Mouse (Mus musculus) regulatory T cell (primary cell): ENCODE results near the gene Clspn.

Experiments
- in situ Hi-C: fragments of 300-600 bp; cut with MboI, MseI; formaldehyde crosslinking; loops from one replicate; pipeline ENCODE4 v1.15.1; 2025; ENCODE audit warnings: high pct_unique_total_duplicates

Clspn gene

DNA sequence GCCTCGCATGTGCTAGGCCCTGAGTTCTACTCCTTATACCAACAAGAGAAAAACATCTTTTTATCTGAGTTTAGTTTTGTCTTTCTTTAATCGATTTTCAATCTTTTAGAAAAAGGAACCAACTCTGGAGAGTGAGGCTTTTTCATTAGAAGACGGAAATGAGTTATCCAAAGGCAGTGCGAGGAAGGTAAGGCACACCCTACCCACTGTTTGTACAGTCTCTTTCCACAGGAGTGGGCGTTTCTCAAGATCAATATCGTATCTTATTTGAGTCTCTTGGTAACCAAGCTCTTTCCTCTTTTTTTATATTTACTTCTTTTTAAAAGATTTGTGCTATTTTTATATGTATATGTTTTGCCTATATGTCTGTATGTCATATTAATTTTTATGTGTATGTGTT, 7.1 kb downstream of the Clspn start:
- in situ Hi-C loops: no loop called here

DNA sequence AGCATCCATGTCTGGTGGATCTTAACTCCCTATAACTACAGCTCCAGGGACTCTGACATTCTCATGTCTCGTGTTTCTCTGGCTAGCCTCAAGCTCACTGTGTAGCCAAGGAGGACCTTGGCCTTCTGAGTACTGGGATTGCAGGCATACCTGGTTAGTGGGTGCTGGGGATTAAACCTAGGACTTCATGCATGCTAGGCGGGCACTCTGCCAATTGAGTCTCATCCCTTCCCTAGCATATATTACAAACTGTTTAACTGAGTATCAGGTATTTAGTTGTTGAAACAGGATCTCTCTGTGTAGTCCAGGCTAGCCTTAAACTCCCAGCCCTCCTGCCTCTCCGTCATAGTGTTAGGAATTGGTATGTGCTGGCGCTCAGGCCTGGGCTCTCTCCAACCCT, 10.5 kb downstream of the Clspn start:
- in situ Hi-C loops: no loop called here

DNA sequence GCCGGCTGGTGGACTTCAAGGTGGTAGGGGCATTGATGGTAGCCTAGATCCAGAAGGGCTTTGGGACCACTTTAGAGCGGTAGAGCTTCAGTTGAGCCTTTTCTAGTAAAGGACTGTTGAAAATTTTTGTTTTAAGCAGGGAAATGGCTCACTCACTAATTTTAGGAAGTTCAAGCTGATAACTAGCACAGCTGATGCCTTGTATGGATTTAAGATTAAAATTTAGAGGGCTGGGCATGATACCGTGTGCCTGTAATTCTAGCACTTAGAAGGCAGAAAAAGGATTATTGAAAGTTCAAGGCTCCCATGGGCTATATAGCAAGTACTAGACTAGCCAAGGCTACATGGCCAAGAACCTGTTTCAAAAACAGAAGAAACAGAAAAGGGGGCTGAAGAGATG, 13.0 kb downstream of the Clspn start:
- in situ Hi-C loops: no loop called here

DNA sequence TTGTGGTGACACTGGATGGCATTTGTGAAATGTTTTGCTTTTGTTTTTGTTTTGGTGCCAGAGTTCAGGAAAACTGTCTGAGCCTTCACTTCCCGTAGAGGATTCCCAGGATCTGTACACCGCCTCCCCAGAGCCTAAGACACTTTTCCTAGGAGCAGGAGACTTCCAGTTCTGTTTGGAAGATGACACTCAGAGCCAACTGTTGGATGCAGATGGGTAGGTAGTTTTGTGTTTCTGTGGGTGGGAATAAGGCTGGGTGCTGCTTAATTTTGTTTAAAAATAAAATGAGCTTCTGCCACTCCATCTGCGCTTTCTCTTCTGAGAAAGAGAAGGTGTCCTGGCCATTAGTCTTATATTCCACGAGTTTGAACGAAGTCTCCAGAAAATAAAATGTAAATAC, 19.5 kb downstream of the Clspn start:
- in situ Hi-C loops: no loop called here

DNA sequence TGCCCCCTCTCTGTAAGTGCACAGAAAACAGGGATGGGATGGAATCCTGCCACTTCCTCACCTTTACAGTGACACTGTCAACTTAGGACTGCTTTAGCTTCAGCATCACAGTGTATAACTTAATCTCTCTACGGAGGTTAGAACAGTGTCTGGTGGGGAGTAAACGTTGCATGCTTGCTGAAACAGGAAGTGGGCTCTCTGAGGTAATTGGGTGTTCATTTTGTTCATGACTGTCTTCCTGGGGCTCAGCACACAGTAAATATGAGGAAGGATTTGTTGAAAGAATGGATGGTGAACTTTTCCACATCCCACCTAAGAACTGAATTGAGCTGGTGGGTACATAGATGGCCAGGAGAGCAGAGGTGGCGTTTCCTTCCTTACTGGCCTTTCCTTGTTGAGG, 21.2 kb downstream of the Clspn start:
- in situ Hi-C loops: no loop called here

DNA sequence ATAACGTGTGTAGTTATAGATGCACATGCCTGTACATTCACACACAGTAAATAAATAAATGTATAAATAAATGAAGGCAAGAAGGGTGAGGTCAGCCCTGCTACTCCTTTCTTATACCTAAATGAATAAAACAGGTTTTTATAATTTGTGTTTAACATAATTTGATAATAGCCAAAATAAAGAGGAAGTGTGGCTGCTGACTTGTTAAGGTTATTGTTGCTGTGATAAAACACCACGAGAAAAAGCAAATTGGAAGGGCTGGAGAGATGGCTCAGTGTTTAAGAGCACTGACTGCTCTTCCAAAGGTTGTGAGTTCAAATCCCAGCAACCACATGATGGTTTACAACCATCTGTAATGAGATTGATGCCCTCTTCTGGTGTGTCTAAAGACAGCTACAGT, 22.3 kb downstream of the Clspn start:
- in situ Hi-C loops: no loop called here

DNA sequence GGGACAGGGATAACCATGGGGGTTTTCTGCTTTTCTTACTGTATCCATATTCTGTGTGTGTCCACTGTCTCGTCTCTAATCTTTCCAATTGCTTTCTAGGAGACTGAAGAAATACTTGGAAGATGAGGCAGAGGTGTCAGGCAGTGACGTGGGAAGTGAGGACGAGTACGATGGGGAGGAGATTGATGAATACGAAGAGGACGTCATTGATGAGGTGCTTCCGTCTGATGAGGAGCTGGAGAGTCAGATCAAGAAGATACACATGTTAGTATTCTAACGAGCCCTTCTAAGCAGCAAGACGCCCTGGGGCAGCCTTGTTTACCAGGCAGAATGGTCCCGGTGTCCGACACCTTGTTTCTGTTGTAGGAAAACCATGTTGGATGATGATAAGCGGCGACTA, 29.0 kb downstream of the Clspn start:
- in situ Hi-C loops: no loop called here

DNA sequence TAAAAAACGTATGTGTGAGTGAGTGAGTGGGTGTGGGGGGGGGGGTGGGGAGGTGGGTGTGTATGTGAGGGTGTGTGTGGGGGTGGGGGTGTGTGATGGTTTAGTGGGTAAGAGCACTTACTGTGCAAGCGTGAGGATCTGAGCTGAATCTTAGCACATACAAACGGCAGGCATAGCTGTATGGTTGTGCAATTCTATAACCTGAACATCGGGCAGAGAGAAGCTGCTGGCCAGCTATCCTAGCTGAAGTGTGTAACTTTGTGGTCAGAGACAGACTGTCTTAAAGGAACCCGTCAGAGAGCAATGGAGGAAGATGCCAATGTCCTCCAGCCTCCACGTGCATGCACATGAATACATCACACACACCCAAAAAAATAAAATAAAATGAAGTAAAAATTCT, 35.3 kb downstream of the Clspn start:
- in situ Hi-C loops: no loop called here

DNA sequence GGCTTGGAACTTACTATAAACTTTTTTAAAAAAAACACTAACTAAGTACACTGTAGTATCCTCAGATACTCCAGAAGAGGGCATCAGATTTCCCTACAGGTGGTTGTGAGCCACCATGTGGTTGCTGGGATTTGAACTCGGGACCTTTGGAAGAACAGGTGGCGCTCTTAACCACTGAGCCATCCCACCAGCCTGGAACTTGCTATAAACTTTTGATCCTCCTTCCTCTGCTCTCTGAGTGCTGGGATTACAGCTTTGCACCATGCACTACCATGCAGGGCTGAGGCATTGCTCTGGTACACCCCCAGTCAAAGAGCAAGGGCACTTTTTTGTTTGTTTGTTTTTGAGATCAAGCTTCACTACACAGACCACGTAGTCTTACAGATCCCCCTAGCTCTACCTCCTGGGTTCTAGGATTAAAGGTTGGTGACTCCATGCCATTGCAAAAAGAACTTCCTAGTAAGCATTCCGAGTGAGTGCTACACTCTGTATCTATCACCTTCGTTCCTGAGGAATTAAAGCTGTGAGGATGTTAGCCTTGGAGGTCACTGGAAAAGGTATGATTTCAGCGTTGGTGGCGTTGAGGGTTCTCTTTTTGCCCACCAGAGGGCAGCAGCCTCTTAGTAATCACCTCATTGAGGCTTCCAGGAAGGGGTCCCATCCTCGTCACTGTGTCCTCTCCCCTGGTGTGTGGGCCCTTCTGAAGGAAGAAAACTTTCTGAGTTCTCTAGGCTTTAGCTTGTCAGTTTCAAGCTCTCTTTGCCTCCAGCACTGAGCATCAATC, 43.4 kb downstream of the Clspn start:
- in situ Hi-C loops: no loop called here

DNA sequence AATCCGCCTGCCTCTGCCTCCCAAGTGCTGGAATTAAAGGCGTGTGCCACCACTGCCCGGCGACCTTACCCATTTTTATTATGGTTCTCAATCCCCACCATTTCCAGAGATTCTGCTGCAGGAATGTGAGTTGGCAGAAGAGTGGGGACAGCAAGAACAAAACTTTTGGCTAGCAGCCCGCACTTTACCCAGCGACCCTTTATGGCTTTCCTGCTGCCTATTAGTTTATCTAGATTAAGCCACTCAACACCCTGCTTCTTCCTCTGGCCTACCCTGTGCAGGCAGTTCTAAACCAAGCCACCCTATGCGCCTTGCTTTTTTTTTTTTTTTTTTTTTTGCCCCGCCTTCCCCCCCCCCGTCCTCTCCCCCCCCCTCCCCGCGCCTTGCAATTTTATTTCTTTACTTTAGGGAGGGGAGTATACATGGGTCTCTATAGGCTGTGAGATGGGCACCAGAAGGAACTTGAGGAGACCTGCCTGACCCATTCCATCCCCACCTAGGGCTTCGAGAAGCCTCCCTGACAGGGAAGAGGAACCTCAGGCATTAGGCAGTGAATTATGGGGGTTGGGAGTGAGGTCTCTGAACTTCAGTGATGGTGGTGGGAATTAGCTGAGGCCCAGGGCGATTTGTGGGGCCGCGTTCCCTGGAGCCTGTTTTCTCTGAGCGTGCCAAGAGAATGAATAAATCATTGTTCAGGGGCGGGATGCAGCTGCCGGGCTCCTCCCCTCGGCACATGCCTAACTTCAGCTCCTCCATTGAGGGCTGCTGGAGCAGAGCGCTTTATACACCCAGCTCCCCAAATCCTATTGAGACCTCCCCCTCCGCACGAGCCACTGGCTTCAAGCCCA, 45.1 kb downstream of the Clspn start:
- in situ Hi-C loops: no loop called here

DNA sequence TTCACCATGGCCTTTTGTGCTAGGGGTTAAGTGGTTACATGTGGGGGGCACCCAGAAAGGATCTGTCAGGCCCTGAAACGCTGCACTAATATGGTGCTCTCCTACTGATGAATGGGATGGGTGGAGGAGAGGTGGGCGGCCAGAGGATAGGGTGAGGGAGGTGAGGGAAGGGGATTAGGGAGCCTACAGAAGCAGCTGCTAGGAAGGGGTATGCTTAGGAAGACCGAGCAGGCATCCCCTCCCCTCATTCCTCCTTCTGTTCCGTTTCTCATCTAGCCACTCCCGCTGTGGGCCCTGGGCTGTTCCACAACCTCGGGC, 45.7 kb downstream of the Clspn start:
- in situ Hi-C loops: no loop called here

DNA sequence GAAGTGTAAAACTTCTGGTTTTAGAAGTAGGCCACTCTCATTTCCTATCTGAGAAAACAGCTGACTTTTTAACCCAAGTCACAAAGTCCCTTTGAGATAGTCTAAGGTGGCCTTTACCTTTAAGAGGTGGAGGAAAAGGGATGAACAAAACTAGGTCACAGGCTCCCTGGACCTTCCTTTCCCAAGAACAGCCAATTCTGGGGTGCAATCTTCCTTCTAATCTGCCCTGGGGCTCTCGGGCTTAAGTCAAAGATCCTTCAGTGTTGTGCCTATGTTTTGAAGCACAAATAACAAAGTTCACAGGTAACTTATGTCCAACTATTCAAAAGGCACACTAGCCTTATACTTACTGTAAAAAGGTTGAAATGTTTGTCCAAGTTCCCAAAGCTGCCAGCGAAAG, 47.4 kb downstream of the Clspn start:
- in situ Hi-C loops: no loop called here

DNA sequence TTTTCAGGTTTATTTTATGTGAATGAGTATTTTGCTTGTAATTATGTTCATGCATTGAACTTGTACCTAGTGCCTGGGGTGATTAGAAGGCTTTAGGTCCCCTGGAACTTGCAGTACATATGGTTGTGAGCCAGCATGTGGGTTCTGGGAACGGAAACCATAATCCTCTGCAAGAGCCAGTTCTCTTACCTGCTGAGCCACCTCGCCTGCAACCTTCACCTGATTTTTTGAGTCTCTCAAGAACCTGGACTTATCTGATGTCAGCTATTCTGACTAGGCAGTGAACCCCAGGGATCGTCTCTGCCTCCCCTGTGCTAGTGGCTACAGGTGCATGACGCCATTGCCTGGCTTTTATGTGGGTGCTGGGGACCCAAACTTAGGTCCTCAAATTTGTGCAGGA, 49.0 kb downstream of the Clspn start:
- in situ Hi-C loops: no loop called here

DNA sequence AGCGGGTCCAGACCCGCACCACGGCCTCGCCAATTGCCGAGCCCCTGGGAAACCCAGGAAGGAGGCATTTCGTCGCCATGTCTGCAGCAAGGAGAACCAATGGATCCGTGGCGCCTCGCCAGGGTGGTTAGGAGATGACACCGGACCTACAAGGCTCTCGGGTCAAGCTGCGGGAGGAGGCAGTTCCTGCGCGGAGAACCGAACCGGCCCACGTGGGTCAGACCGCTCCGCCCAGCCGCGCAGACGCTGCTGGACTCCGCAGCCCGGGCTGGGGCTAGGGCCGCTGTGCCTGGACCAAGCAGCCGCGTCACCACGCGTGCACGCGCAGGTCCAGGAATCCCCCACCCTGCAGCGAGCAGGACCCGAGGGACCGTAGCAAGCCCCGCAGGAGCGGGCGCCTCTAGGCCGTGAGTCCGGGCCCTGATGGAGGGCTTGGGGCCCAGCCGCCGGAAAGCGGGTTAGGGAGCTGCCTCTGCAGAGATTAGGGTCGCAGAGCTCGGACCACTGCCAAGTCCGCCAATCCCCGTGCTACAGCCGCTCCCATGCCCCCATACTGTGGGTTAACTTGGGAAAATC, 53.0 kb downstream of the Clspn start, which contains the start of gene 5730409E04Rik:
Gene 5730409E04Rik, plus strand, starts transcription at position 213 of the 576 bp plus-strand sequence.
- in situ Hi-C loops: loop anchor here (5.0 kb wide), 1 partner anchor 138 kb away; no protein-coding TSS in a partner anchor

DNA sequence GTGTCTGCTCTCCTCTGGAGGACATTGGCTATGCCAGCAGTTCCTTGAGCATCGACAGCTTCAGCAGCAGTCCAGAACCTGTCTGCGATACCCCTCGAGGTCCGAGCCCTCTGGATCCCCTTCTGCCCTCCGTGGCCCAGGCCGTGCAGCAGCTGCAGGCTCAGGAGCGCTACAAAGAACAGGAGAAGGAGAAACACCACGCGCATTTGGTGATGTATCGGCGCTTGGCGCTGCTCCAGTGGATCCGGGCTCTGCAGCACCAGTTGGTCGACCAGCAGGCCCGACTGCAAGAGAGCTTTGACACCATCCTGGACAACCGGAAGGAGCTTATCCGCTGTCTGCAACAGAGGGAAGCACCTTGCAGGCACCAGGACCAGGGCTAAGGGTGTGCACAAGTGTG, 55.3 kb downstream of the Clspn start:
- in situ Hi-C loops: loop anchor here (5.0 kb wide), 1 partner anchor 135 kb away; no protein-coding TSS in a partner anchor

DNA sequence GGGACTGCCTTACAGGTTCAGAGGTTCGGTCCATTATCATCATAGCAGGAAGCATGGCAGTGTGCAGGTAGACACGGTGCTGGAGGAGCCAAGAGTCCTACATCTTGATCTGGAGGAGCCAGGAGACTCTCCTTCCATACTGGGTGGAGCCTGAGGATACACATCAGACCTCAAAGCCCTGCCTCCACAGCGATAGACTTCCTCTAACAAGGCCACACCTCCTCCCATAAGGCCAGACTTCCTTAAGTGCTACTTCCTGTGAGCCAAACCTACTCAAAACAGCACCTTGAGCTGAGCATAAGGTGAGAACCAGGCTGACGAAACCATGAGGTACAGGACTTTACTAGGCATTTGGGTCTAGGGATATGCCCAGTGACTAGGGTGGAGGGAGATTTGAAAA, 59.6 kb downstream of the Clspn start:
- in situ Hi-C loops: no loop called here

DNA sequence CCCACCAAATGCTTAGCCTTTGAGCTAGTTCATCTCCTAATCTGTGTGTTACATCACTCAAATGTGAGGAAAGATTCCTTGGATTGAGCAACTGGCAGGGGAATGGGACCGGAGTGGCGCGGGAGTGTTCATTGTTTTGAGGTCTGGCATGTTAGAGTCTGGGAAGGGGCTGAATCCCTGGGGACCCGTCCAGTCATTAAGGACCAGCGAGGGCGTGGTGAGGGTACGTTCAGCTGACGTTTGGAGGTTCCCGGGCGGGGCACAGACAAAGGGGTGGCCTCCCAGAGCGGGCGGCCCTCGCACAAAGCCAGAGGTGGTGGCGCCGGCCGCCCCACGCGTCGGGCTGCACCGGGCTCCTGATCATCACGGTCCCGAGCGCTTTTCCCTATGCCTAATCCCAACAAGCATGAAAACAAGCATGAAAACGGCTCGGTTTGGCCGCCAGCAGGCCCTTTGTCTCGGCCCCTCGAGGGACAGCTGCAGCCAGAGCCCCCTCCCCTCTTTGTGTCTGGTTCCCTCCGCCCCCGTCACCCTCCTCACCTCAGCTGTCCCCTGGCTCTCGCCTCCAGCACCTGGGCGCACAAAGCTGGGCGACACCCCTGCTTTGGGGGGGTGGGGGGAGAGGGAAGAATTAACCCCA, 63.1 kb downstream of the Clspn start:
- in situ Hi-C loops: loop anchor here (5.0 kb wide), 1 partner anchor 42 kb away; no protein-coding TSS in a partner anchor

DNA sequence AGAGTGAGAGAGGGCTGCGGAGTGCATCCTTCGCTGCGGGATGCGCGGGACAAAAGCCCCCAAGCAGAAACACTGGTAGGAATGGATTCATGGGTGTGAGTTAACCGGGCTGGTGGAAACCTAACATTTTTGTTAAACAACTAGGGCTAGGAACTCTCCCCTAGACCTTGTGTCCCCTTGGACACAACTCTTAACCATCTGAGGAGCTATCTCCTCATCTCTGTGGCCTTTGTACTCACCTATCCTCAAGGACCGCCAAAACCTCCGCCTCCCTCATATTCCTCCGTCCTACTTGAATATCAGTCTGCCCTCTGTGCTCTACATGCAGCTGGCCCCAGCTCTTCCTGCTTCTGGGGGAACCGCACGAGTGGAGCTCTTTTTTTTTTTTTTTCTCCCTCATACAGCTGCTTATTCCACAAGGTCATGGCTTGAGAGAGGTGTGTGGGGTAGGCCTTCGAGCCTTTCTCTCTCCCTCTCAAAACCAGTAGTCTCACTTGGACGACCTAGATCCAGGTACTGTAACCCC, 63.7 kb downstream of the Clspn start:
- in situ Hi-C loops: loop anchor here (5.0 kb wide), 1 partner anchor 42 kb away; no protein-coding TSS in a partner anchor

DNA sequence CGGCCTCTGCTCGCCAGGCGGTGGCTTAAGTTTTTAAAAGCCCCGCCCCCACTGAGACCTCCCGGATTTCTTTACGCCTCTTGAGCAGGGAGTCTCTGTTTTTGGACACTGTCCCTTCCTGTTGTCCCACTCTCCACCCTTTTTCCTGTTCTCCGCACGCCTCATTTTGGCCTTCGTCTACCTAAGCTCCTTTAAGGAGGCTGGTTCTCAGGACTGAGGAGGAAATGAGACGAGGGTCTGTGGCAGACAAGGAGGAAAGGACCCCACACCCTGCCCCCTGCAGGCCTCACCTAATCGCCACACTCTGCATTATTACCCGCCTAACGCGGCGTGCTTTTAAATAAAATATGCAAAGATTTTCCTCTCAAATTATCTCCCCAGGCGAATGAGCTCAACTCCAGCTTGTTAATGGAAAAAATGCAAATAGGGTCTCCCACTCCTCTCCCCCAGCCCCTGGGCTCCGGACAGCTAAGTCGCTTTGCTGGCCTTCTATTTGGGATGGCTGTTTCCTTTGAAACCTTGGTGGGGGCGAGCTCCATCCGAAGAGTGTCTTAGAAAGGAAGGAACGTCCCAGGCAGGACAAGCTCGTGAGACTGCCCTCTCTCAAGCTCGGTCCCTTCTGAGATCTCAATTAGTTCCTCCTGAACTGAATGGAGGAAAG, 70.4 kb downstream of the Clspn start:
- in situ Hi-C loops: no loop called here

DNA sequence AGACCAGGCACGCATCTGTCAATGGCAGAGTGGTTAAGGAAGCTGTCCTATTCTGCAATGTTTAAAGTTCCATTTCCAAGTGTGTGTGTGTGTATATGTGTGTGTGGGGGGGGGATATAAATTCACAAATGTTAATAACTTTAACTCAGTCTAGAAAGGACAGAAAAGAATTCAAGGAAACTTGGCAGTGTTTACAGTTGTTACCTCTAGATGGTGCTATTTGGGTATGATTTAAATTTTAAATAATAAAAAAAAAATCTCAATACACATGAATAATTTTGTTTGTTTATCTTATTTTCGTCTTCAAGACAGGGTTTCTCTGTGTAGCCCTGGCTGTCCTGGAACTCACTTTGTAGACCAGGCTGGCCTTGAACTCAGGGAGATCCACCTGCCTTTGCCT, 75.2 kb downstream of the Clspn start:
- in situ Hi-C loops: no loop called here

DNA sequence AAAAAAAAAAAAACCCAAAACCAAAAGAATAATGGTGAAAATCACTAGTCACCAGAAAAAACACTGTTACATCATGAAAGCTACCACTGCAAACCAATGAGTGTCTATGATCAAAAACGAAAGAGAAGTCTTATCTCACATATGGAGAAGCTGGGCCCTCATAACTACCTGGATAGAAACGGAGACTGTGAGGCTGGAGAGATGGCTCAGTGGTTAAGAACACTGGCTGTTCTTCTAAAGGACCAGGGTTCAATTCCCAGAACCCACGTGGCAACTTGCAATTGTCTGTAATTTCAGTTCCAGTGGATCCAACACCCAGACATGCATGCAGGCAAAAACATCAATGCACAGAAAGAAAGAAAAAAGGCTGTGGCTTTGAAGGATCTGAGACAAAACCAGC, 75.9 kb downstream of the Clspn start:
- in situ Hi-C loops: no loop called here
